Mouse (Mus musculus) retina, postnatal 1 day (tissue): Measurements from ENCODE around the gene Phgdh.

Experiments used
- DNase-seq: peaks from one replicate; pipeline ENCODE4 v3.0.0-alpha.2; 2012

Gene Phgdh

GRCm38 (mm10) chr3:98343235-98343634 is 3.4 kb upstream of the Phgdh start:
- no peak for DNase-seq

DNA sequence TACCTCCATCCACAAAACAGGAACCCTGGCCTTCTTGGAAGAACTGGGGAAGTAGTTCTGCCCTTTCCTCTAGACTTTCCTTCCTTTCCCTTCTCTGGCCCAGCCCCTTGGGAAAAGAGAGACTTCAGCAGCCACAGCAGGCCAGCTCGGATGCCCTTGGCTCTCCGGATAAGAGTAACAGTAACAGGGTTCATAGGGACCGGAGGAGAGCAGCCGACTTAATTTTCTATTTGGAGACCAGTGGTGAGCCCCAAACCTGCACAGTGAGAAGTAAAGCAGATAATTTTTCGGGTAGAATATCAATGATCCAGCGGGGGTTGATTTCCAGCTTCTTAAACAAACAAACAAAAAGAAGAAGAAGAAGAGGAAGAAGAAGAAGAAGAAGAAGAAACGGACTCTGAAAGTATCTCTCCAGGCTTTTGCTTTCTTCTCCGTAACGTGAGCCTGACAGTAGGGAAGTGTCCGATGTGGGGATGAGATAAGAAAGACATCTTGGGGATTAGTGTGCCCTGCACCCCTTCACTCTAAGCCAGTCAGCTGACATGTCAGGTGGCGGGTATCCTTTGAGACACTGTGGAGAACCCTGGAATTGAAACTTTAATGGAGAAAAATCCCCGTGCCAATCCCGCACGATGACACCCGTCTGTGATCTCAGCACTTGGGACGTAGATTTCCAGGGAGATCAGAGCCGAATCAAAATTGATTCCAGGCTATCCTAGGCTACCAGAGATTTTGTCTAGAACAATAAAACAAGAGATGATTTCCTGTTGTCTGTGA is 1.2 kb upstream of the Phgdh start:
- DNase-seq: no peak

DNA sequence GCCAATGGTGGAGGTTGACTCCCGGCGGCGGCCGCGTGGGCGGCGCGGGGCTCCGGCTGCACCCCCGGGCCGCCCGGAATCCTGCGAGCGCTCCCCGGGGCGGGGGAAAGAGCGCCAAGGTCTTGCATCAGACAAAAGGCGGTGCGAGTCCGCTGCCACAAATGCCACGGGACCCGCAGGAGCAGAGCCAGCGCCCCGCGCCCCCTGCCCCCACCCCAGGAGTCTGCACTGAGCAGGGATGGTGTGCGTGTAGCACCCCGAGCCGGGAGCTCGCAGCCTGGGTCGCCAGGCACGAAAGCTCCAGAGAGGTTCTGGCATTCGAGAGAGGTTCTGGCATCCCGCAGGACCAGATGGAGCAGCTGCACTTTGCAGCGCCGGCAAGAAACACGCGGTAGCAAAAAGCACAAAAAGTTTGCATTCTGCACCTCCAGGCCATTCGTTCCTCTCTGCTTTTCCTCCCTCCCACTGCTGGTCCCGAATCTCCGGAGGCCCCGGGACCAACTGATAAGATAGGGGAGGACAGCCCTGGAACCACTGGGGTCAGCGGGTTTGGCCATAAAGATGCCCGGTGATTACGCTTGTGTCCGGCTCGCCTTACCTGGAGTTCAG is 589 bp downstream of the Phgdh start:
- DNase-seq: peak; percentile 52

DNA sequence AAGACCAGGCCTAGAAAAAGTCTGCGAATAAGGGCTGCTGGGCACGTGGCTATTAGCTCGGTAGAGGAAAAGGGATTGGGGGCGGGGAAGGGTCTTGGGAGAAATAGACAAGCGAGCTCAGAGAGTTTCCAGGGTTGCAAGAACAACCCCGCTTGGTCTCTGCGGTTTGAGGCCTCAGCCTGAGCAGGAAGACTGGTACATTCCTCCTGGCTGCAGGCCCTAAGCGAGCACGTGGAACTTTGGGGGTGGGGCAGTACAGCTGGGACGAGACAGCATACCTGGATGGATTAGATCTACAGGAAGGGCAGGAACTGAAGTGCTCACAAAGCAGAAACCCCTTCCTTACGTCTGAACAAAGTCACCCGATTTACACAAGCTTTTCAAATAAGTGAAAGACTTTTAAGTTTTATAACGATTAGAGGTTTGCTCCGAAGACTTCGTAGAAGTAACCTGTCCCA is 1.2 kb downstream of the Phgdh start:
- DNase-seq: peak; percentile 31

DNA sequence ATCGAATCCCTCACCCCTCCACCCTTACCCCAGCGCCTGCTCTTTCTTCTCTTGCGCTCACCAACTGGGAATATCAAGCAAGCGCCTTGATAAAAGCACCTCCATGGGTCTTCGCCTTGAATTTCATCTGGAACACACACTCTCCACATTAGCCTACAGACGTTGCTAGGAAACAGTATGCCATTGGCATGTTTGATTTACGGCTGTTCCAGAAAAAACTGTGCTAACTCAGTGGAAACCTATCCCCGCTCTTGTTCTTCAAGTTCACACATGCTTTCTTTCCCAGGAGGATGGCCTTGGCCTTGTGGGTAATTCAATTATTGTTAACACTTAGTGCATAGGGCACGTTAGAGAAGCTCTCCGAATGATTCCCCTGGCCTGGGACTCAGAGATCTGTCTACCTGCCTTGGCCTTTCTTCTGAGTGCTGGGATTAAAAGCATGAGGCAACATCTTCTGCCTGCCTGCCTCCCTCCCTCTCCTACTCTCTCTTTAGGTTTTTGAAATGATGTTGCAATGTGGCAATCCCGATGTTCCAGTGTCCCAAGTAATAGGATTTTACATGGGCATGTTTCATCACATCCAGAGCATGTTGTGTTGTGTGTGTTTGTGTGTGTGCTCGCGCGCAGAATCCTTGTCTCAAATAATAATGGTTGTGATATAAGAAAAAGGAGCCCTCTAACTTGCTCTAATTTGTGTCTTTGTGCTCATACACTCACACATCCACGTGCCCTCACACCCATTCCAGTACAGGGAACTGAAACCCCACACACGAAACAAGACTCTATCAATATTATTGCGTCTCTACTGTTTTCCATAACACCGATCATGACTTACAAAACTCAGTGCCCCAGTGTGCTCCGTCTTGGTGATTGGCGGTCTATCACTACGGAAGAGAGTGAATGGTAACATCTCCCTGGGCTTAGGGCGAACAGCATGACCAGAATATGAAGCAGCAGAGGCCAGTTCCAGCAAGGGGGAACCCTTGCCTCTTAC is 2.8 kb downstream of the Phgdh start:
- DNase-seq: peak; percentile 35

DNA sequence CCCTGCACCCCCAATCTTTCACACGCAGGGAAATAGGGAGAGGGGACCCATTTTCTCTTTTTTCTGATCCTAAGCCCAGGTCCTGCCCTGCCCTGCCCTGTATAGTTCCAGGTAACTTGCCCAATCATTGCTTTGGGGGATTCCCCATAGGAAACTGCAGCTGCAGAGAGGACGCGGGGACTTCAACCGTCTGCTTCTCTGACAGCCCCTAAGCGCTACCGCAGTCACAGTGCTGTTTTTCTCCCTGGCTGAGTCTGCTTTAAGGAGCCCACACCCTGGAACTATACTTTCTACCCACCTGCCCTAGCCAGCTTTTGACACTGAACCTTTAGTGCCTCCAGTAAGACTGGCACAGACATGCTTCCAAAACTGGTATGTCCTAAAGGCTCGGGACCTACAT is 3.9 kb downstream of the Phgdh start:
- no peak for DNase-seq

- DNase-seq: no peak
Measured at GRCm38 (mm10) chr3:98335331-98335730, 4.5 kb downstream of the Phgdh start.

DNA sequence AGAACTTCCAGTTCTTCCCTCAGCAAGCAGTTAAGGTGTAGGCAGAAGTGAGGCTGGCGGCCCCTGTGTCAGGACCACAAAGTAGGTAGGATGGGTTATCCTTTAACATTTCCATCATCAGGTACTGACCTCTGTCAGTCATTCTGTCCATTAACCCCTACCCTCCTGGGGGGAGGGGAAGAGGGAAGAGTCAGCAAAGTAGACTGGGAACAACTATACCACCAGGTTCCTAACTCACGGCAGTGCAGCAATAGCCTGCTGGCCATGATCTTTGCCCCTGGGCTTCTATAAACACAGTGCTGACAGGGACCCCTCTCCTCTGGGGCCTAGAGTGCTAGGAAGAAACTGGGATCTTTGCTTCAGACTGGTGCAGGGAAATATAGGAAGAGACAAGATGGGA is 5.8 kb downstream of the Phgdh start:
- DNase-seq: no peak

- peak; percentile 29 for DNase-seq
Measured at GRCm38 (mm10) chr3:98324235-98324634, 15.6 kb downstream of the Phgdh start.

- DNase-seq: no peak
Measured at GRCm38 (mm10) chr3:98322209-98322608, 17.6 kb downstream of the Phgdh start.

DNA sequence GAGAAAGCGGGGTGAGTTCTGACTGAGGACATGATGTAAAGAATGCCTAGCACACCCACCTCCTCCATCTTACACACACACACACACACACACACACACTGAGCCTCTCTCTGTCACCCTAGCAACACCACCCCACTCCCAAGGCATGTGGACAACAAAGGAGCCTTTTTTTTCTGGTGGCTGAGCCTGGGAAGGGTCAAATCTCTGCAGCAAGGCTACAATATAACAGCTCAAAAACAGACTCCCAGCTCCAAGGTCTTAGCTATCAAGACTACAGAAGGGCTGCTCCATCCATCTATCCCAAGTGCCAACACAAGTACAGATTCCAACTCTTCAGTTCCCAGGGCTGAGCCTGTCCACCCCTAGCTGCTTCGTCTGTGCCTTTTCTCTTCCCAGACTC is 20.6 kb downstream of the Phgdh start:
- peak; percentile 78 for DNase-seq

DNA sequence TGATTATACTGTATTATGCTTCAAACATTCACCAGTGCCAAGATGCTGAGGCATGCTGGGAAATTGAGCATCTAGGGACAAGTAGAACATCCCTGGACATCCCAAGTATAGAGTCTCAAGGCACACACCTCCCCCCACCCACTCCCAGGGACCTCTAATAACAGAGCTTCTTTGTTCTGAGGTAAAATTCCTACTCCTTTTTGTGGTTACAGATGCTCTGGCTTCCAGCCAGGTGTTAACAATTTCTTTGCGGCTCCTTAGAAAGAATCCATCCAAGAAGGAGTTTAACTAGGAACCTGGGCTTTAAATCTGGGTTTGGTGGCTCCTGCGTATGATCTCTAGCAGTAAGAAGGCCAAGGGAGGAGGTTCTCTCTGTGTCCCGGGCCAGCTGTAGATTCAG is 22.6 kb downstream of the Phgdh start:
- DNase-seq: no peak

- DNase-seq: no peak
Measured at GRCm38 (mm10) chr3:98315181-98315580, 24.6 kb downstream of the Phgdh start.

GRCm38 (mm10) chr3:98313294-98314155 is 26.3 kb downstream of the Phgdh start:
- DNase-seq: no peak

DNA sequence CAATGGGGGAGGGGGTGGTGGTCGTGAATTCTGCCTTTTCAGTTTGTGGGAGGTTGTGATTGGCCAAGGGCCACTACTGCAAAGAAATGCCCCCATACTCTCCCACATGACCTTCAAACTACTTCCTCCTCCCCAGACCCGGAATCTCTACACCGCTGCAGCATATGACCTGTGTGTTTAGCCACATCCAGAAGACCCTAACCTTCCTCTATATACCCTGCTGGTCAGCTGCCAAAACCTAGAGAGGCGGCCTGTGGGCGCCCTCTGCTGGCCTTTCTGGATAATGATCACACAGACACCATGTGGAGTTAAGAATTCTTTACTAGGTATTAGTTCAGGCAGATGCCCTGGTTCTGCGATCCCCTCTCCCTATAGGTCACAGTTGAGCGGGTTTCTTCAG is 26.9 kb downstream of the Phgdh start:
- DNase-seq: peak; percentile 79

- no peak for DNase-seq
Measured at GRCm38 (mm10) chr3:98310456-98310855, 29.3 kb downstream of the Phgdh start.

GRCm38 (mm10) chr3:98308606-98309005 is 31.2 kb downstream of the Phgdh start:
- no peak for DNase-seq

GRCm38 (mm10) chr3:98301761-98302160 is 38.0 kb downstream of the Phgdh start:
- DNase-seq: no peak

GRCm38 (mm10) chr3:98300266-98300665 is 39.5 kb downstream of the Phgdh start:
- no peak for DNase-seq

DNA sequence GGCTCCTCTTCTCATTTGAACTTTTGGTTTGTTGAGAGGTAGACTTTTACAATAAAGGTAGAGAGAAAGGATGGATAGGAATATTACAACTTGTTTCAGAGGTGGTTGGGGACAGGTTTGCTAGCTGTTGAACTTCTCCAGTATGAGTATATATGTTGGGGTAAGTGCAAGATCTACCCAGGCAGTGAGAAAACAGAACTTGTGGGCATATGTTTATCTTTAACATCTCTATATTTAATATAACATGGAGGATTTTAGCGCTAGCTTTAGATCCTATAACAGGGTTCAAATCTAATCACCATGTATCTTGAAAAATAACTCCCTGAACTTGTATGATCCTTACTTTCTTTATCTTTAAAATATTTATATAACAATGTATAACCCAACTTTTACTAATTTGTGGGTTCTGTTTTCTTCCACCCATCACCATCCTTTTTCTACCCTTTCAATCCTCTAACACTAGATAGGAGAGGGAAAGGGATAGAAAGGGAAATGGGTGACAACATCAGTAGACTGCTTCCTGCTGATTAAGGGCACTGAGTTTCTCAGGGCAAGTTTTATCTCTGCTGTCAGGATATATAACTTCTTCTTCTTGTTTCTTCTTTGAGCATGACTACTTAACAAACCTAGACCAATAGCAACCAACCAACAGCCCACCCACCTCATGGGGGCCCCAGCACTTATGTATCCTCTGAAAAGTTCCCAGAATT is 40.2 kb downstream of the Phgdh start:
- no peak for DNase-seq

- DNase-seq: peak; percentile 20
Measured at GRCm38 (mm10) chr3:98295965-98296364, 43.8 kb downstream of the Phgdh start.

- no peak for DNase-seq
Measured at GRCm38 (mm10) chr3:98291044-98291443, 48.7 kb downstream of the Phgdh start.
